Mouse (Mus musculus) kidney, embryonic 16.5 days (tissue): ENCODE data around the gene Trmu. TPM values are rescaled to one million over a fixed set of nuclear protein-coding genes. Genes with fewer than 3 reads are reported as not detected.

Experiments
- ATAC-seq: fragments of 200-750 bp; cut with Nextera tagmentation; 2 replicates; pipeline ENCODE4 v1.8.0; 2017; ENCODE audit warnings: moderate TSS enrichment; ENCODE audit not compliant: low FRiP score, low TSS enrichment
- H3K27ac ChIP-seq: fragments of 300-500 bp; sonication (generic); 2 replicates; pipeline ENCODE4 v1.5.1; 2014; ENCODE audit warnings: low read length
- H3K27me3 ChIP-seq: fragments of 300-500 bp; sonication (generic); 2 replicates; pipeline ENCODE4 v1.6.1; 2014; ENCODE audit warnings: low read length, control low read depth, mixed read lengths; ENCODE audit not compliant: insufficient read depth
- H3K36me3 ChIP-seq: fragments of 300-500 bp; sonication (generic); 2 replicates; pipeline ENCODE4 v1.6.1; 2014; ENCODE audit warnings: low read length, control low read depth, mixed read lengths; ENCODE audit not compliant: insufficient read depth
- H3K4me1 ChIP-seq: fragments of 300-500 bp; sonication (generic); 2 replicates; pipeline ENCODE4 v1.6.1; 2014; ENCODE audit warnings: low read length, control low read depth, mixed read lengths; ENCODE audit not compliant: insufficient read depth
- H3K4me2 ChIP-seq: fragments of 300-500 bp; sonication (generic); replicated peaks from 2 replicates; pipeline ENCODE4 v1.6.1; 2014; ENCODE audit warnings: low read depth, low read length
- H3K4me3 ChIP-seq: fragments of 300-500 bp; sonication (generic); 2 replicates; pipeline ENCODE4 v1.5.1; 2014; ENCODE audit warnings: mild to moderate bottlenecking, low read length
- H3K9ac ChIP-seq: fragments of 300-500 bp; sonication (generic); replicated peaks from 2 replicates; pipeline ENCODE4 v1.6.1; 2014; ENCODE audit warnings: low read length
- H3K9me3 ChIP-seq: fragments of 300-500 bp; sonication (generic); 2 replicates; pipeline ENCODE4 v1.6.1; 2016; ENCODE audit warnings: low read length, control low read depth
- WGBS: fragments of 180-500 bp; shearing (Covaris S2); extraction: QIAGEN DNeasy Blood & Tissue Kit; methylation state at CpG from one replicate; pipeline ENCODE4 v1.1.7; 2014; 5-methylcytosine and 5-hydroxymethylcytosine counted together
- polyA plus RNA-seq: library from polyadenylated mRNA; unstranded; fragments of >200 nt; fragmentation: Nextera tagmentation; extraction: Ambion mirVana; gene quantifications from 2 replicates; pipeline ENCODE4 v1.2.1, GENCODE M21; 2015

The Trmu gene
- polyA plus RNA-seq, 1 experiment from 2014 or later, result 53.2 TPM

- H3K9ac ChIP-seq, result no peak overlapping the region
- ATAC-seq, result no peak
- no peaks in the 10 kb centered on the region for H3K4me1 ChIP-seq
- H3K27me3 ChIP-seq, result no peaks in the 10 kb centered on the region
- WGBS, result 74% methylated on average over 13 of the region's 13 CpGs
- no peak overlapping the region for H3K4me2 ChIP-seq
- H3K9me3 ChIP-seq, result no peaks in the 10 kb centered on the region
- H3K36me3 ChIP-seq, result peaks cover 53% of the 10 kb centered on the region
- H3K27ac ChIP-seq, result no peak overlapping the region
- H3K4me3 ChIP-seq, result no peak overlapping the region
Observed at GRCm38 (mm10) chr15:85892498-85893118, 13.5 kb downstream of the Trmu start.

GRCm38 (mm10) chr15:85893871-85894270 is 14.8 kb downstream of the Trmu start:
- Histone ChIP-seq H3K4me3 (no peak overlapping the region), H3K36me3 (peaks cover 54% of the 10 kb centered on the region), H3K4me2 (no peak overlapping the region), H3K27ac (no peak overlapping the region), H3K4me1 (no peaks in the 10 kb centered on the region), H3K27me3 (no peaks in the 10 kb centered on the region), H3K9me3 (no peaks in the 10 kb centered on the region), H3K9ac (no peak overlapping the region)
- ATAC-seq, result no peak
- 95% methylated on average over 7 of the region's 7 CpGs for WGBS

- Histone ChIP-seq H3K4me1 (0 out of 2 replicates have a peak, but pooled peaks cover 2% of the 10 kb centered on the region), H3K4me2 (no peak overlapping the region), H3K27ac (no peak overlapping the region), H3K9ac (no peak overlapping the region), H3K36me3 (peaks cover 54% of the 10 kb centered on the region), H3K4me3 (no peak overlapping the region), H3K9me3 (no peaks in the 10 kb centered on the region), H3K27me3 (no peaks in the 10 kb centered on the region)
- ATAC-seq, result peak; percentile 44; the same call in 1 of the 2 replicates
- whole genome bisulfite sequencing, result 17% methylated on average over 8 of the region's 8 CpGs
Observed at GRCm38 (mm10) chr15:85896284-85896683, 17.2 kb downstream of the Trmu start.

- peaks cover 49% of the 10 kb centered on the region for H3K36me3 ChIP-seq
- H3K27ac ChIP-seq, result no peak overlapping the region
- no peak overlapping the region for H3K4me3 ChIP-seq
- H3K9ac ChIP-seq, result no peak overlapping the region
- no peaks in the 10 kb centered on the region for H3K9me3 ChIP-seq
- no peak for ATAC-seq
- no peak overlapping the region for H3K4me2 ChIP-seq
- H3K4me1 ChIP-seq, result 0 out of 2 replicates have a peak, but pooled peaks cover 2% of the 10 kb centered on the region
- H3K27me3 ChIP-seq, result no peaks in the 10 kb centered on the region
- 69% methylated on average over 10 of the region's 10 CpGs for WGBS
Observed at GRCm38 (mm10) chr15:85897113-85897512, 18.0 kb downstream of the Trmu start.

- no peak for ATAC-seq
- H3K9me3 ChIP-seq, result no peaks in the 10 kb centered on the region
- H3K4me2 ChIP-seq, result no peak overlapping the region
- no peak overlapping the region for H3K4me3 ChIP-seq
- no peak overlapping the region for H3K9ac ChIP-seq
- no peaks in the 10 kb centered on the region for H3K27me3 ChIP-seq
- 76% methylated on average over 6 of the region's 6 CpGs for WGBS
- peaks cover 27% of the 10 kb centered on the region; the same call in 1 of the 2 replicates for H3K36me3 ChIP-seq
- H3K27ac ChIP-seq, result no peak overlapping the region
- 0 out of 2 replicates have a peak, but pooled peaks cover 2% of the 10 kb centered on the region for H3K4me1 ChIP-seq
Observed at GRCm38 (mm10) chr15:85899396-85899795, 20.3 kb downstream of the Trmu start.

GRCm38 (mm10) chr15:85900318-85900717 is 21.2 kb downstream of the Trmu start:
- Histone ChIP-seq H3K4me3 (no peak overlapping the region), H3K27me3 (no peaks in the 10 kb centered on the region), H3K4me1 (0 out of 2 replicates have a peak, but pooled peaks cover 2% of the 10 kb centered on the region), H3K36me3 (peaks cover 21% of the 10 kb centered on the region; the same call in 1 of the 2 replicates), H3K9ac (no peak overlapping the region), H3K4me2 (no peak overlapping the region), H3K9me3 (no peaks in the 10 kb centered on the region), H3K27ac (no peak overlapping the region)
- ATAC-seq, result no peak
- WGBS, result 84% methylated on average over 8 of the region's 8 CpGs

GRCm38 (mm10) chr15:85900801-85901200 is 21.7 kb downstream of the Trmu start:
- H3K27me3 ChIP-seq, result no peaks in the 10 kb centered on the region
- 84% methylated on average over 12 of the region's 12 CpGs for whole genome bisulfite sequencing

GRCm38 (mm10) chr15:85902505-85902904 is 23.4 kb downstream of the Trmu start:
- Histone ChIP-seq H3K36me3 (peaks cover 14% of the 10 kb centered on the region; the same call in 1 of the 2 replicates), H3K4me2 (no peak overlapping the region), H3K9ac (no peak overlapping the region), H3K4me3 (no peak overlapping the region), H3K27me3 (no peaks in the 10 kb centered on the region), H3K4me1 (0 out of 2 replicates have a peak, but pooled peaks cover 2% of the 10 kb centered on the region), H3K27ac (no peak overlapping the region), H3K9me3 (no peaks in the 10 kb centered on the region)
- ATAC-seq, result no peak; the same call in 1 of the 2 replicates
- WGBS, result 88% methylated on average over 10 of the region's 10 CpGs

More at GRCm38 (mm10) chr15:85900801-85901200, 21.7 kb downstream of the Trmu start:
- Histone ChIP-seq H3K4me1 (0 out of 2 replicates have a peak, but pooled peaks cover 2% of the 10 kb centered on the region), H3K4me3 (no peak overlapping the region), H3K4me2 (no peak overlapping the region), H3K9me3 (no peaks in the 10 kb centered on the region), H3K27ac (no peak overlapping the region), H3K9ac (no peak overlapping the region), H3K36me3 (peaks cover 21% of the 10 kb centered on the region; the same call in 1 of the 2 replicates)
- ATAC-seq, result no peak

GRCm38 (mm10) chr15:85903826-85904225 is 24.7 kb downstream of the Trmu start:
- ATAC-seq, result no peak
- H3K27ac ChIP-seq, result no peak overlapping the region
- WGBS, result 78% methylated on average over 8 of the region's 8 CpGs

More at GRCm38 (mm10) chr15:85903826-85904225, 24.7 kb downstream of the Trmu start:
- no peak overlapping the region for H3K9ac ChIP-seq
- no peaks in the 10 kb centered on the region for H3K27me3 ChIP-seq
- H3K36me3 ChIP-seq, result peaks cover 9% of the 10 kb centered on the region; the same call in 1 of the 2 replicates
- no peaks in the 10 kb centered on the region for H3K9me3 ChIP-seq
- no peak overlapping the region for H3K4me3 ChIP-seq
- peaks cover 5% of the 10 kb centered on the region; the same call in 1 of the 2 replicates for H3K4me1 ChIP-seq
- no peak overlapping the region for H3K4me2 ChIP-seq
